Mouse (Mus musculus): ENCODE measurements around the gene Cela2a.
A peak's percentile ranks its signal among the peaks of the same experiment; 100 is the strongest.

The Cela2a gene

GRCm38 (mm10) chr4:141826060-141826459 is at the start of gene Cela2a:
TSS of gene Cela2a (minus strand) at chr4:141826160.
- DNase-seq = no peak

GRCm38 (mm10) chr4:141875481-141876108 is 49.6 kb upstream of the Cela2a start:
- no peak for DNase-seq

GRCm38 (mm10) chr4:141874601-141875460 is 48.9 kb upstream of the Cela2a start, which contains the start of gene Efhd2:
TSS of gene Efhd2 (minus strand) at chr4:141874920.
- peak; percentile 68 to 81 for DNase-seq

- no peak for DNase-seq
Measured at GRCm38 (mm10) chr4:141874111-141874600, 48.2 kb upstream of the Cela2a start.

- no peak for DNase-seq
Measured at GRCm38 (mm10) chr4:141872977-141873376, 47.0 kb upstream of the Cela2a start.

GRCm38 (mm10) chr4:141871909-141872308 is 45.9 kb upstream of the Cela2a start:
- DNase-seq = no peak

GRCm38 (mm10) chr4:141871333-141871725 is 45.4 kb upstream of the Cela2a start:
- DNase-seq = no peak

- DNase-seq = no peak
Measured at GRCm38 (mm10) chr4:141870666-141871332, 44.8 kb upstream of the Cela2a start.

- no peak for DNase-seq
Measured at GRCm38 (mm10) chr4:141869436-141870215, 43.7 kb upstream of the Cela2a start.

- no peak for DNase-seq
Measured at GRCm38 (mm10) chr4:141868051-141868450, 42.1 kb upstream of the Cela2a start.

- no peak for DNase-seq
Measured at GRCm38 (mm10) chr4:141867498-141867897, 41.5 kb upstream of the Cela2a start.

- no peak for DNase-seq
Measured at GRCm38 (mm10) chr4:141866933-141867490, 41.1 kb upstream of the Cela2a start.

GRCm38 (mm10) chr4:141865600-141865999 is 39.6 kb upstream of the Cela2a start:
- no peak for DNase-seq

GRCm38 (mm10) chr4:141865006-141865405 is 39.0 kb upstream of the Cela2a start:
- DNase-seq = no peak

- DNase-seq = no peak
Measured at GRCm38 (mm10) chr4:141864506-141864905, 38.5 kb upstream of the Cela2a start.

GRCm38 (mm10) chr4:141863726-141864280 is 37.8 kb upstream of the Cela2a start:
- DNase-seq = no peak

GRCm38 (mm10) chr4:141862867-141863266 is 36.9 kb upstream of the Cela2a start:
- no peak for DNase-seq

GRCm38 (mm10) chr4:141861591-141862295 is 35.8 kb upstream of the Cela2a start:
- no peak for DNase-seq

GRCm38 (mm10) chr4:141860246-141860841 is 34.4 kb upstream of the Cela2a start:
- DNase-seq = no peak

GRCm38 (mm10) chr4:141859351-141859750 is 33.4 kb upstream of the Cela2a start:
- no peak for DNase-seq

GRCm38 (mm10) chr4:141858501-141858900 is 32.5 kb upstream of the Cela2a start:
- DNase-seq = no peak
